Mouse (Mus musculus): ENCODE measurements around the gene Abcf1. TPM values are rescaled to one million over a fixed set of nuclear protein-coding genes. Genes with fewer than 3 reads are reported as not detected.
"Not testable (repeated sequence)": the region's sequence is repeated elsewhere in the genome, so short reads cannot be mapped to it uniquely, and the experiment has no call there.

Gene Abcf1
- polyA plus RNA-seq, 1 experiment = 104 TPM

DNA sequence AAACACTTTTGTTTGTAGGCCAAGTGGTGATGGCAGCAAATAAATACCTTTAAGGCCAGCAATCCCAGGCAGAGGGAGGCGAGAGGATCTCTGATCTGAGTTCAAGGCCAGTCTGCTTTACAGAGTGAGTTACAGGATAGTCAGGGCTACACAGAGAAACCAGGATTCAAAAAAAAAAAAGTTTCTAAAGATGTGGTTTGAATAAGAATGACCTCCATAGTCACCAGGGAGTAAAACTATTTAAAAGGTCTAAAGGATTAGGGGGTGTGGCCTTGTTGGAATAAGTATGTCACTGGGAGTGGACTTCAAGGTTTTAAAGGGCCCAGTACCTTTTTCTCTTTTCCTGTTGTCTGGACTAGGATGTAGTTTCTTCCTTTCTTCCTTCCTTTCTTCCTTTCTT is 29.6 kb downstream of the Abcf1 start:
- TF ChIP-seq POLR2A (IDR thresholded peaks at IDR 0.05; ENCODE audit: borderline replicate concordance, low read depth, low read length) (no peak), CTCF (IDR thresholded peaks at IDR 0.05; ENCODE audit: low read depth, low read length) (no peak)
- Histone ChIP-seq H3K27ac (ENCODE audit: insufficient read depth, low read depth, low read length) (no peak overlapping the region), H3K4me3 (ENCODE audit: insufficient read depth, low read length) (no peak overlapping the region), H3K4me1 (ENCODE audit: control insufficient read depth, insufficient read depth, low read length) (no peaks in the 10 kb centered on the region)

DNA sequence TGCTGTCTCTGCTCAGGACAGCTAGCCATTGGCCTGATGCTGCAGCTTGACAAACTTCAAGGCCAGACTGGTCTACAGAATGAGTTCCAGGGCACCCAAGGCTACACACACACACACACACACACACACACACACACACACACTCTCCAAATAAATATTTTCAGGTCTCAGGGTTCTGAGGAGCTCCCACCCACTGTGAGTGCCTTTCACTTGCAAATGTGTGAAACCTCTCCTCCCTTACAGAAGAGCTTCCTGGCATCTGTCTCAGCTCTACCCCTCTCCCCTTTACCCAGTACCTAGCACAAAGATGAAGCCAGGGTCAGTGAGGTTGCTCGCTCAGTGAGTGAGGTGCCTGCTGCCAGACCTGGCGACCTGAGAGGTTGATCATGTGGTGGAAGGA is 30.5 kb downstream of the Abcf1 start:
- Histone ChIP-seq H3K4me1 (ENCODE audit: control insufficient read depth, insufficient read depth, low read length) (no peaks in the 10 kb centered on the region), H3K4me3 (ENCODE audit: insufficient read depth, low read length) (no peak overlapping the region), H3K27ac (ENCODE audit: insufficient read depth, low read depth, low read length) (no peak overlapping the region)
- no peak for TF ChIP-seq CTCF (IDR thresholded peaks at IDR 0.05; ENCODE audit: low read depth, low read length)
- TF ChIP-seq POLR2A (IDR thresholded peaks at IDR 0.05; ENCODE audit: borderline replicate concordance, low read depth, low read length) = no peak

DNA sequence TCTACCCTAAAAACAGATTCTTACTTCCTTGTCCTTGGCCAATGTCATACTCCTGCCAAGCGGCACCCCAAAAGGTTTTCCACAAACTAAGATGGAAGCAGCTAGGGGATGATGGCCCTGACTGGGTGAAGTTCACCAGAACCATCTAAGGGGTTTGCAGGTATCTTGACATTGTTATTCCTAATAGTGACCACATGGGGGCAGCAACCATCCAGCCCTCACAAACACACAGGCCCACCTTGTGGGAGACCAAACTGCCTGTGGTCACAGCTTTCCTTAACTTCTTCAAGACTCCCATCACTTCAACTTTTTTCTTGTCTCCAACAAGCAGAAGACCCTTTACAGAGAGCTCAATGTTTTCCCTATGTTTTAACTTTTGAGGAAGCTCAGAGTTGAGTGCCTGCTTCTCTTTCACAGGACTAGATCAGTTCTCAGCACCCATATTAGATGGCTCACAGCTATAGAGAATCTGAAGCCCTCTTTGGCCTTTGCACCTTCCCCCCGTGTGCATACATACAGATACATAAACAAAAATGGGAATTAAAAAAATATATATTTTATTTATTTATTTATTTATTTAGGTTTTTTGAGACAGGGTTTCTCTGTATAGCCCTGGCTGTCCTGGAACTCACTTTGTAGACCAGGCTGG is 31.7 kb downstream of the Abcf1 start:
- Histone ChIP-seq H3K4me3 (ENCODE audit: insufficient read depth, low read length) (no peak overlapping the region), H3K4me1 (ENCODE audit: control insufficient read depth, insufficient read depth, low read length) (no peaks in the 10 kb centered on the region), H3K27ac (ENCODE audit: insufficient read depth, low read depth, low read length) (no peak overlapping the region)
- TF ChIP-seq CTCF (IDR thresholded peaks at IDR 0.05; ENCODE audit: low read depth, low read length) (peak; percentile 79), POLR2A (IDR thresholded peaks at IDR 0.05; ENCODE audit: borderline replicate concordance, low read depth, low read length) (no peak)

DNA sequence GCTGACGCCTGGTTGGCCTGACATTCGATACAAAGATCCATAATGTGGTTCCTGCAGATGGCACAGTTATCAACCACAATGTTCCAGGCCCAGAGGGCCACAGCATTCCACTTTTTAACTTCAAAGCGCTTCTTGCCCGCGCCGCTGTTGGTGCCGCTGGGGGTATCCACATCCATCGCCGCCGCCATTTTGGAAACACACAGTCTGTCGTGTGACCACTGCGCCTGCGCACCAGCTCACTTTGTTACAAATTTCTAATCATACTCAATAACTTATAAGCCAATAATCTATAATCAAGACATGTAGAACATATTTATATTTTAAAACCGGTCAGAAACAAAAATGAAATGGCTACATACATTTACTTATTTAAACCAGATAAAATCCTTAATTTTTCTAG is 33.8 kb downstream of the Abcf1 start:
- H3K4me1 ChIP-seq (ENCODE audit: control insufficient read depth, insufficient read depth, low read length); H3K4me3 ChIP-seq (ENCODE audit: insufficient read depth, low read length): not testable (repeated sequence)

DNA sequence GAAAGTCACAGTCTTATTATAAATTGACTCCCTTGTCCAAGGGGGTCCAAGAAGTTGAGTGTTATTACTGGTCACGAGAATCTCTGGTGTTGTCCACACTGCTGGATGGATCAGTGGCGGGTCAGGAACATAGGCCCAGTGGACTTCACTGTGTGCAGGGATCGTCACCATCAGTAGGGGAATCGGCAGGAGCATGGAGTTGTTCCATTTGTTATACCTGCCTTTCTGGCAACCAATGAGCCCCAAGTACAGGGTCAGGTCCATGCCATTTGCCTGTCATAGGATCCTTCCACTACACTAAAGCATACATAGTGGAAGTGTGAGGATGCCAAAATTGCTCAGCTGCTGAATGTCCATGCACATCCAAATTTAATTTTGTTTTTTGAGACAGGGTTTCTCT is 37.0 kb downstream of the Abcf1 start:
- H3K4me1 ChIP-seq (ENCODE audit: control insufficient read depth, insufficient read depth, low read length) = peaks cover 3% of the 10 kb centered on the region; the same call in 1 of the 2 replicates
- no peak overlapping the region for H3K4me3 ChIP-seq (ENCODE audit: insufficient read depth, low read length)
- no peak for TF ChIP-seq CTCF (IDR thresholded peaks at IDR 0.05; ENCODE audit: low read depth, low read length)
- no peak for TF ChIP-seq POLR2A (IDR thresholded peaks at IDR 0.05; ENCODE audit: borderline replicate concordance, low read depth, low read length)
- H3K27ac ChIP-seq (ENCODE audit: insufficient read depth, low read depth, low read length) = no peak overlapping the region

More for the DNA sequence above, 33.8 kb downstream of the Abcf1 start:
- not testable (repeated sequence) for H3K27ac ChIP-seq (ENCODE audit: insufficient read depth, low read depth, low read length)

DNA sequence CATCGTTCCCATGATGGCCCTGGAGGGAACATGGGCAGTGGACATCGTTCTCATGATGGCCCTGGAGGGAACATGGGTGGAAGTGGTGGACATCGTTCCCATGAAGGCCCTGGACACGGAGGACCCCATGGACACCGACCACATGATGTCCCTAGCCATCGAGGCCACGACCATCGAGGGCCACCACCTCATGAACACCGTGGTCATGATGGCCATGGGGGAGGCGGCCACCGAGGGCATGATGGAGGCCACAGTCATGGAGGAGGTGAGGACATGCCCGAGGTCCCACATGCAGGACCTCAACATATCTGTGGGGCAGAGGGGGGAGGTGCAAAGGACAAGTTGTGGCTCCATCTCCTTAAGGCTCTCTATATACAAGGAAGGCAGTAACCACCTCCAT is 38.9 kb downstream of the Abcf1 start:
- H3K4me3 ChIP-seq (ENCODE audit: insufficient read depth, low read length) = no peak overlapping the region
- H3K4me1 ChIP-seq (ENCODE audit: control insufficient read depth, insufficient read depth, low read length) = peaks cover 7% of the 10 kb centered on the region
- TF ChIP-seq CTCF (IDR thresholded peaks at IDR 0.05; ENCODE audit: low read depth, low read length) (no peak), POLR2A (IDR thresholded peaks at IDR 0.05; ENCODE audit: borderline replicate concordance, low read depth, low read length) (no peak)
- H3K27ac ChIP-seq (ENCODE audit: insufficient read depth, low read depth, low read length) = no peak overlapping the region

DNA sequence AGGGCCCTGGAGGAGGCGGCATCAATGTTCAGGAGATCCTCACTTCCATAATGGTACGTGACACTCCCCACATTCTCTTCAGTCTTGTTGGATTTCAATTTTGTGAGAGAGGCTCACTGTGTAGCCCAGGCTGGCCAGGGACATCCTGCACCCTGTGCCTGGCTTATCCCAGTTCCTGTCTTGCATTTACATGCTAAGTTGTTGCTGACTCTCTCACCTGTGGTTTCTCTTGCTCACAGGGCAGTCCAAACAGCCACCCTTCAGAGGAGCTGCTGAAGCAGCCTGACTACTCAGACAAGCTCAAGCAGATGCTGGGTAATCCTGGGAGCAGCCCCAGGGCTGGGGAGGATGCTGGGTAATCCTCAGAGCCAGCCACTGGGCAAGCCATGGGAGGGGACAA is 40.0 kb downstream of the Abcf1 start:
- Histone ChIP-seq H3K4me1 (ENCODE audit: control insufficient read depth, insufficient read depth, low read length) (peaks cover 7% of the 10 kb centered on the region), H3K4me3 (ENCODE audit: insufficient read depth, low read length) (no peak overlapping the region), H3K27ac (ENCODE audit: insufficient read depth, low read depth, low read length) (no peak overlapping the region)
- TF ChIP-seq CTCF (IDR thresholded peaks at IDR 0.05; ENCODE audit: low read depth, low read length) (no peak), POLR2A (IDR thresholded peaks at IDR 0.05; ENCODE audit: borderline replicate concordance, low read depth, low read length) (no peak)

DNA sequence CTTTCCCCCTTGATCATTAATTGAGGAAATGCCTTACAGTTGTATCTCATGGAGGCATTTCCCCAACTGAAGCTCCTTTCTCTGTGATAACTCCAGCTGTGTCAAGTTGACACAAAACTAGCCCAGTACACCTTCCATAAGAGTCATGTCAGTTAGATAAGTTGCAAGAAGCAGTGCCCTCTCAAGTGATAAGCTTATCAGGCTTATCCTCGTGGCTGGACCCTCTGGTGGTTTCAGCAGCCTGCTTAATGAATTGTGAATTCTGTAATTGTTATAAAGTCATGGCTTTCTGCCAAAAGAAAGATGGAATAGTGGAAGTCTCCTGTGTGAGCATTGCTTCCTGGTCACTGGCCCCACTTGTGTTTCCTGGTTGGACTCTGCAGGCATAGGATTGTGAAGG is 42.1 kb downstream of the Abcf1 start:
- Histone ChIP-seq H3K4me3 (ENCODE audit: insufficient read depth, low read length) (no peak overlapping the region), H3K27ac (ENCODE audit: insufficient read depth, low read depth, low read length) (no peak overlapping the region), H3K4me1 (ENCODE audit: control insufficient read depth, insufficient read depth, low read length) (peaks cover 7% of the 10 kb centered on the region)
- TF ChIP-seq POLR2A (IDR thresholded peaks at IDR 0.05; ENCODE audit: borderline replicate concordance, low read depth, low read length) = no peak

DNA sequence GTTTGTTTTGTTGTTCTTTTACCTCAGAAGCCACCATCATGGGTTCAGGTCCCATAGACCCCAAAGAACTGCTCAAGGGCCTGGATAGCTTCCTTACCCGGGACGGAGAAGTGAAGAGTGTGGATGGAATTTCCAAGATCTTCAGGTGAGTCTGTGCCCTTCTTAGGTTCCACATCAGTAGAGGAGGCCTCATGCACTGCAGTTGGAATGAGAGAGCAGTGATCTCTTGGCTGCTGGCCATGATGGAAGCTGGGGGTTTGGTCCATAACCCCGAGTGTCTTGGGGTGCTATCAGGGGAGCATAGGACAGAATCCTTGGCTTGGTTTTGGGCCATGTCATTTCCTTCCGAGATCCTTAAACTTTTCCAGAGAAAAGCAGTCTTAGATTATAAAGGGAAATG is 46.3 kb downstream of the Abcf1 start:
- TF ChIP-seq POLR2A (IDR thresholded peaks at IDR 0.05; ENCODE audit: borderline replicate concordance, low read depth, low read length) = no peak
- no peak for TF ChIP-seq CTCF (IDR thresholded peaks at IDR 0.05; ENCODE audit: low read depth, low read length)
- no peak overlapping the region for H3K27ac ChIP-seq (ENCODE audit: insufficient read depth, low read depth, low read length)
- H3K4me3 ChIP-seq (ENCODE audit: insufficient read depth, low read length) = no peak overlapping the region
- peaks cover 31% of the 10 kb centered on the region for H3K4me1 ChIP-seq (ENCODE audit: control insufficient read depth, insufficient read depth, low read length)

DNA sequence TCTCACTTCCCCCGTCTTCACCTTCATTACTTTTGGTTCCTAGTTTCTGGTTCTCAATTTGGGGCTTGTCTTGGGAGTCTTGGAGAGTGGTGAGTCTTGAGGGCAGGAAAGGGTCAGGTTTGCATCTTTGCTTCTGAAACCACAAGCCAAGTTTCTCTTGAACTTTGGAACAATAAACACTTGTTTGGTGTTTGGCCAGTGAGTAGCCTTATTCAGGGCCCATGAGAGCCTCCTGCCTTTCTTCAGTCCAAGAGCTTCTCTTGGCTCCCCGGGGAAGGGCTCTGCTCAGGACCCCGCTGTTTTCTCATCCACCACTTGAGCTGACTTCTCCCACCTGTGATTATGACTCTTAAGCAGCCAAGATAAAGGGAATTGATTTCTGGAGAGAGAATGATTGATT is 47.0 kb downstream of the Abcf1 start:
- H3K4me1 ChIP-seq (ENCODE audit: control insufficient read depth, insufficient read depth, low read length) = peaks cover 28% of the 10 kb centered on the region
- H3K4me3 ChIP-seq (ENCODE audit: insufficient read depth, low read length) = no peak overlapping the region
- no peak for TF ChIP-seq POLR2A (IDR thresholded peaks at IDR 0.05; ENCODE audit: borderline replicate concordance, low read depth, low read length)
- no peak for TF ChIP-seq CTCF (IDR thresholded peaks at IDR 0.05; ENCODE audit: low read depth, low read length)
- no peak overlapping the region for H3K27ac ChIP-seq (ENCODE audit: insufficient read depth, low read depth, low read length)

DNA sequence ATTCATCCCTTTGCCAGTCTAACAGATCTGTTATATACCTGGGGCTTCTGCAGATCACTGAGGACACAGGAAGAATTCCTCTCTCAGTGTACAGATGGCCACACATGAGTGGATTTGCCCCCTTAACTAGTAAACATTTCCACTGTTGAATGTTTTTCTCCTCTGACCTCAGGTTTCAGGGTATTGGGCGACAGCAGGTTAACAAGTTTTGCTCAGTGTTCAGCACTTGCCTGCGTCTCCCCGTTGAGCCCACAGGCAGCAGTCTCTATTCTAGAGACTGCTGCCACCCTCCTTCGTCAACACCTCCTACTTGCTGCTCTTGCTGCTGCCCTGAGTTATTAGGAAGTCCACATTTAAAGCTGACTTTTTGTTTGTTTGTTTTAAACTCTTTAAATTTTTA is 47.9 kb downstream of the Abcf1 start:
- Histone ChIP-seq H3K4me1 (ENCODE audit: control insufficient read depth, insufficient read depth, low read length) (peaks cover 28% of the 10 kb centered on the region), H3K4me3 (ENCODE audit: insufficient read depth, low read length) (no peak overlapping the region), H3K27ac (ENCODE audit: insufficient read depth, low read depth, low read length) (no peak overlapping the region)
- no peak for TF ChIP-seq CTCF (IDR thresholded peaks at IDR 0.05; ENCODE audit: low read depth, low read length)
- TF ChIP-seq POLR2A (IDR thresholded peaks at IDR 0.05; ENCODE audit: borderline replicate concordance, low read depth, low read length) = no peak

Measured in bone marrow macrophage, adult 2 months (primary cell).